Mouse (Mus musculus): ENCODE data around the gene Prdm16. TPM values are rescaled to one million over a fixed set of nuclear protein-coding genes. Genes with fewer than 3 reads are reported as not detected.

The Prdm16 gene
- polyA plus RNA-seq, 1 experiment from 2014 or later = 2.2 TPM

DNA sequence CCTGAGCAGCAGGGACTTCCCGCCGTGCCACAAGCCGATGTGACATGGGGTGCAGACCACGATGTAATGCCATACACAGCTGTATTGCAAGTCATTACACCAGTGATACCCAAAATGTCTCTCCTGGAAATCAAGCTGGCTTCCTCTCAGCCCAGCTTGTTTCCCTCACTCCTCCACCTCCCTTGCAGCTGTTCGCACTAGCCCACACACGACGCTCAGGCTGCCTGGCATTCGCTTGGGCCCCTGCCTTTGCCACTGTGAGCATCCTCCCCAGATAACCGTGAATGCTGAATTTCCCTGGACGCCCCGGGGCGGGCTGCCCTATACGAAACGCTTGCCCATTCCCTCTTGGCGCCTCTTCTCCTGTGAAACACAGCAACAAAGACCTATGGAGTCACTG lies 198.1 kb downstream of the Prdm16 start:
- ATAC-seq (no peak), DNase-seq (no peak)
- 85% methylated on average over 15 of the region's 15 CpGs for WGBS (ENCODE audit: insufficient replicate concordance)
- H3K9me3 ChIP-seq (ENCODE audit: low read length) = no peaks in the 10 kb centered on the region
- H3K4me3 ChIP-seq (ENCODE audit: low read depth, low read length) = no peak overlapping the region
- no peaks in the 10 kb centered on the region for H3K27me3 ChIP-seq (ENCODE audit: insufficient read depth, low read length)
- H3K4me2 ChIP-seq (ENCODE audit: low read depth, low read length) = no peak overlapping the region
- TF ChIP-seq EP300 (IDR thresholded peaks at IDR 0.05; ENCODE audit: low read depth) (no peak), CTCF (IDR thresholded peaks at IDR 0.05; ENCODE audit: low read depth) (no peak)
- peaks cover 5% of the 10 kb centered on the region; the same call in 1 of the 2 replicates for H3K4me1 ChIP-seq (ENCODE audit: insufficient read depth)
- H3K27ac ChIP-seq (ENCODE audit: low read depth) = no peak overlapping the region
- no peaks in the 10 kb centered on the region for H3K36me3 ChIP-seq (replicated peaks; ENCODE audit: insufficient read depth, low read length)
- H3K9ac ChIP-seq (replicated peaks) = no peak overlapping the region

DNA sequence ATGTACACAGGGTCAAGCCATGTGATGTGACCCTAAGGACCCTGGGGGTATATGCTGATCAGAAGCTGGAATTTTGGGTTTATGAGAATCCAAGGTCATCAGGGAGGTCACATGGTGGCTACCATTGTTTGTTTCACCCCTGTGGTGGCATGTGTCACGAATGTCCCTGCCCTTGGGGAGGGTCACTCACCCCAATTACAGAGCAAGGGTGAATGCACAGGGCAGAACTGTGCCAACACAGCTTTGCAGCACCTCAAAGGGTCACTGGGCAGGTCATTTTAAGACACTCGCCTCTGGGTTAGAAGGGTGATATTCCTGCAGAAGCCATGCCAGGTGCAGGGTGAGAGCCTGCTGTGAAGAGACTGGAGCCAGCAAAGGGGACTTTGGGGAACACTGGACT lies 206.9 kb downstream of the Prdm16 start:
- DNase-seq (no peak), ATAC-seq (peak; percentile 70)
- H3K4me3 ChIP-seq (ENCODE audit: low read depth, low read length) = no peak overlapping the region
- no peak overlapping the region for H3K9ac ChIP-seq (replicated peaks)
- no peaks in the 10 kb centered on the region for H3K9me3 ChIP-seq (ENCODE audit: low read length)
- H3K27me3 ChIP-seq (ENCODE audit: insufficient read depth, low read length) = no peaks in the 10 kb centered on the region
- WGBS (ENCODE audit: insufficient replicate concordance) = 55% methylated on average over 2 of the region's 2 CpGs
- no peaks in the 10 kb centered on the region for H3K36me3 ChIP-seq (replicated peaks; ENCODE audit: insufficient read depth, low read length)
- TF ChIP-seq EP300 (IDR thresholded peaks at IDR 0.05; ENCODE audit: low read depth) (no peak), CTCF (IDR thresholded peaks at IDR 0.05; ENCODE audit: low read depth) (no peak)
- H3K4me1 ChIP-seq (ENCODE audit: insufficient read depth) = peaks cover 4% of the 10 kb centered on the region; the same call in 1 of the 2 replicates
- H3K27ac ChIP-seq (ENCODE audit: low read depth) = no peak overlapping the region
- H3K4me2 ChIP-seq (ENCODE audit: low read depth, low read length) = no peak overlapping the region

DNA sequence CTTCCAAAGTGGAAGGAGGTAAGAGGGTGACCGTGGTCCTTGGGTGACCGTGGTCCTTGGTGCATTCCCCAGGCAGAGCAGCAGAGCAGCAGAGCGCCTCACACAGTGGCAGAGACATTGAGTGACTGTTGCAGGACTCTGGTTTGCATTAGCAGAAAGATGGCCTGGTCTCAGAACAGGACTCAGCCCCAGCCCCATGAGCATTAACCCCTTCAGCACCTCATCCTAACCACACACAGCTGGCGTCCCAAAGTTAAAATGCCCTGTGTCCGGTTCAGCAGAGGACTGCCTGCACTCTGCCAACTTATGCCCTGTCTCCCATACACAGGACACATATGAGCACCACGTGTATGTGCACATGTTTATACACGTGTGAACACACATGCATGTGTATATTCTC lies 209.8 kb downstream of the Prdm16 start:
- DNase-seq (no peak), ATAC-seq (no peak)
- Histone ChIP-seq H3K9me3 (ENCODE audit: low read length) (no peaks in the 10 kb centered on the region), H3K27ac (ENCODE audit: low read depth) (no peak overlapping the region), H3K4me3 (ENCODE audit: low read depth, low read length) (no peak overlapping the region), H3K36me3 (replicated peaks; ENCODE audit: insufficient read depth, low read length) (no peaks in the 10 kb centered on the region), H3K4me2 (ENCODE audit: low read depth, low read length) (no peak overlapping the region), H3K9ac (replicated peaks) (no peak overlapping the region), H3K27me3 (ENCODE audit: insufficient read depth, low read length) (no peaks in the 10 kb centered on the region), H3K4me1 (ENCODE audit: insufficient read depth) (peaks cover 4% of the 10 kb centered on the region; the same call in 1 of the 2 replicates)
- 85% methylated on average over 7 of the region's 7 CpGs for WGBS (ENCODE audit: insufficient replicate concordance)
- TF ChIP-seq CTCF (IDR thresholded peaks at IDR 0.05; ENCODE audit: low read depth) (no peak), EP300 (IDR thresholded peaks at IDR 0.05; ENCODE audit: low read depth) (no peak)

DNA sequence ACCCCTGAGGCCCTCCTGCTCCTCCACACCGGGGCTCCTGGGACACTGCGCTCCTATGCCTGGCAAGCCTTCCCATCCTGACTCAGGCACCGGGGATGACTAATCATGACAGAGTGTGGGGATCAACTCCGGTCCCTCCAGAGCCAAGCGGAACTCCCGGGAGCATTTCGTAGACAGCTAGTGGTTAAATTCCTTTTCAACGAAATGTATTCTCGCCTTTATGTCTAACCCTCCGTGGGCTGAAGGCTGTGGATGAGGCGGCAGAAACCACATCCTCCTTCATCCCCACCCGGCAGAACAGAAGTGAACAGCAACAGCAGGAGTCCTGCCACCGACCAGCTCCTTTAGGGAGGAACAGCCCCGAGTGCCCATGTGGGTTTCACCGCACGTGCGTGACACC lies 211.4 kb downstream of the Prdm16 start:
- no peak overlapping the region for H3K9ac ChIP-seq (replicated peaks)
- no peaks in the 10 kb centered on the region for H3K9me3 ChIP-seq (ENCODE audit: low read length)
- peaks cover 4% of the 10 kb centered on the region; the same call in 1 of the 2 replicates for H3K4me1 ChIP-seq (ENCODE audit: insufficient read depth)
- H3K4me3 ChIP-seq (ENCODE audit: low read depth, low read length) = no peak overlapping the region
- TF ChIP-seq EP300 (IDR thresholded peaks at IDR 0.05; ENCODE audit: low read depth) (no peak), CTCF (IDR thresholded peaks at IDR 0.05; ENCODE audit: low read depth) (no peak)
- ATAC-seq = no peak
- H3K36me3 ChIP-seq (replicated peaks; ENCODE audit: insufficient read depth, low read length) = no peaks in the 10 kb centered on the region
- 37% methylated on average over 17 of the region's 17 CpGs for WGBS (ENCODE audit: insufficient replicate concordance)
- no peak for DNase-seq
- no peak overlapping the region for H3K4me2 ChIP-seq (ENCODE audit: low read depth, low read length)
- no peaks in the 10 kb centered on the region for H3K27me3 ChIP-seq (ENCODE audit: insufficient read depth, low read length)
- H3K27ac ChIP-seq (ENCODE audit: low read depth) = no peak overlapping the region

DNA sequence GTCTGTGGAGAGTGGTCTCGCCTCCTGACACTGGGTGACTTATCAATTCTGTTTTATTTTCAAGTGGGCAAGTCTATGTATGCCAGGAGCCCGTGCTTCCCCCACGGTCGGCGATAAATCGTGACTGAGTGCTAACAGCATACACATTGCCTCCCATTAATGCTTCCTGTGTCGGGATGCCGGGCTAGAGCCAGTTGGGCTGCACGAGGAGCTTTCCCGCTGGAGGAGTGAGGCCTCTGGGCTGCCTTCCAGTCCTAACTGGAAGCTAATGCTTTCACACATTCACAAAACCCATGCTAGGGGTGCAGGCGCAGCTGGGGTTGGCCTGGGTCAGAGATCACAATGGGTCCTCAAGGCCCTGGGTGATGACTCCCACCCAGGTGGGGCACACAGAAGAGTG lies 212.0 kb downstream of the Prdm16 start:
- Histone ChIP-seq H3K9ac (replicated peaks) (no peak overlapping the region), H3K9me3 (ENCODE audit: low read length) (no peaks in the 10 kb centered on the region), H3K27me3 (ENCODE audit: insufficient read depth, low read length) (no peaks in the 10 kb centered on the region), H3K36me3 (replicated peaks; ENCODE audit: insufficient read depth, low read length) (no peaks in the 10 kb centered on the region), H3K27ac (ENCODE audit: low read depth) (no peak overlapping the region), H3K4me1 (ENCODE audit: insufficient read depth) (peaks cover under 1% of the 10 kb centered on the region; the same call in 1 of the 2 replicates), H3K4me3 (ENCODE audit: low read depth, low read length) (no peak overlapping the region), H3K4me2 (ENCODE audit: low read depth, low read length) (no peak overlapping the region)
- ATAC-seq (no peak), DNase-seq (no peak)
- TF ChIP-seq EP300 (IDR thresholded peaks at IDR 0.05; ENCODE audit: low read depth) (no peak), CTCF (IDR thresholded peaks at IDR 0.05; ENCODE audit: low read depth) (no peak)
- WGBS (ENCODE audit: insufficient replicate concordance) = 51% methylated on average over 11 of the region's 11 CpGs

DNA sequence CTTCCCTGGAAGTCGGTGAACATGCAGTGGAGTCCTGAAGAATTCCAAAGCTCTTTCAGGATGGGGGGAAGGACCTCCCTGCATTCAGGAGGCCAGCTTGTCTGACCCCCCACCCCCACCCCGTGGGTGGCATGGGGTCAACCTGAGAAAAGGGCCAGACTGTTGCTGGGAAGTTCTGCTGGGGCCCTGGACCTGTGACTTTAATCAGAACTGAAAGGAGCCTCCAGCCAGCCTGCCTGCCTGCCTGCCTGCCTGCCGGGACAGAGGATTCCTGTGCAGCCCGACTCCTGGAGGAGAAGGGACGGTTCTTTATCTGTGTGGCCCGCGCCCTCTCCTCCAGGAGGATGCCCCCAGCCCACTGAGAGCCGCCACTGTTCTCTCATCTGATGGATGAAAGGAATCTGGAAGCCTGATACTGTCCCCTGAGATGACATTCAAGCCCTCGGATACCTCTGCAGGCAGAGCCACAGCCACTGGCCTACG lies 214.2 kb downstream of the Prdm16 start:
- no peak for ATAC-seq

More for the DNA sequence above, 214.2 kb downstream of the Prdm16 start:
- TF ChIP-seq CTCF (IDR thresholded peaks at IDR 0.05; ENCODE audit: low read depth) (no peak), EP300 (IDR thresholded peaks at IDR 0.05; ENCODE audit: low read depth) (no peak)
- Histone ChIP-seq H3K27ac (ENCODE audit: low read depth) (no peak overlapping the region), H3K9ac (replicated peaks) (no peak overlapping the region), H3K36me3 (replicated peaks; ENCODE audit: insufficient read depth, low read length) (no peaks in the 10 kb centered on the region), H3K4me1 (ENCODE audit: insufficient read depth) (no peaks in the 10 kb centered on the region), H3K4me2 (ENCODE audit: low read depth, low read length) (no peak overlapping the region), H3K9me3 (ENCODE audit: low read length) (peaks cover 2% of the 10 kb centered on the region; the same call in 1 of the 2 replicates), H3K27me3 (ENCODE audit: insufficient read depth, low read length) (no peaks in the 10 kb centered on the region), H3K4me3 (ENCODE audit: low read depth, low read length) (no peak overlapping the region)
- 39% methylated on average over 10 of the region's 10 CpGs for WGBS (ENCODE audit: insufficient replicate concordance)
- no peak for DNase-seq

Measured in liver, postnatal 0 days (tissue).